Mouse (Mus musculus) stomach, embryonic 15.5 days (tissue): Measurements from ENCODE around the gene Adgrb3. TPM values are rescaled to one million over a fixed set of nuclear protein-coding genes. Genes with fewer than 3 reads are reported as not detected.

Experiments used
- ATAC-seq: fragments of 200-750 bp; cut with Nextera tagmentation; 2 replicates; pipeline ENCODE4 v1.8.0; 2017; ENCODE audit warnings: low read depth, moderate number of reproducible peaks, moderate TSS enrichment; ENCODE audit not compliant: insufficient read depth, low FRiP score
- H3K27ac ChIP-seq: fragments of 300-500 bp; sonication (generic); 2 replicates; pipeline ENCODE4 v1.5.1; 2015; ENCODE audit warnings: mild to moderate bottlenecking, inconsistent platforms
- H3K27me3 ChIP-seq: fragments of 300-500 bp; sonication (generic); replicated peaks from 2 replicates; pipeline ENCODE4 v1.6.1; 2015; ENCODE audit warnings: inconsistent platforms
- H3K36me3 ChIP-seq: fragments of 300-500 bp; sonication (generic); 2 replicates; pipeline ENCODE4 v1.6.1; 2015; ENCODE audit warnings: inconsistent platforms
- H3K4me1 ChIP-seq: fragments of 300-500 bp; sonication (generic); 2 replicates; pipeline ENCODE4 v1.6.1; 2015; ENCODE audit warnings: inconsistent platforms
- H3K4me2 ChIP-seq: fragments of 300-500 bp; sonication (generic); 2 replicates; pipeline ENCODE4 v1.6.1; 2015; ENCODE audit warnings: mild to moderate bottlenecking, inconsistent platforms
- H3K4me3 ChIP-seq: fragments of 300-500 bp; sonication (generic); replicated peaks from 2 replicates; pipeline ENCODE4 v1.5.1; 2015; ENCODE audit warnings: inconsistent platforms
- H3K9ac ChIP-seq: fragments of 300-500 bp; sonication (generic); 2 replicates; pipeline ENCODE4 v1.6.1; 2015; ENCODE audit warnings: inconsistent platforms
- H3K9me3 ChIP-seq: fragments of 300-500 bp; sonication (generic); 2 replicates; pipeline ENCODE4 v1.6.1; 2016; ENCODE audit warnings: inconsistent platforms
- WGBS: fragments of 180-500 bp; shearing (Covaris S2); methylation state at CpG from one replicate; pipeline ENCODE4 v1.1.7; 2015; 5-methylcytosine and 5-hydroxymethylcytosine counted together
- polyA plus RNA-seq: library from polyadenylated mRNA; unstranded; fragments of >200 nt; fragmentation: Nextera tagmentation; extraction: Ambion mirVana; gene quantifications from 2 replicates; pipeline ENCODE4 v1.2.1, GENCODE M21; 2015

Gene Adgrb3
- polyA plus RNA-seq, 1 experiment from 2014 or later, result 3.4 TPM

DNA sequence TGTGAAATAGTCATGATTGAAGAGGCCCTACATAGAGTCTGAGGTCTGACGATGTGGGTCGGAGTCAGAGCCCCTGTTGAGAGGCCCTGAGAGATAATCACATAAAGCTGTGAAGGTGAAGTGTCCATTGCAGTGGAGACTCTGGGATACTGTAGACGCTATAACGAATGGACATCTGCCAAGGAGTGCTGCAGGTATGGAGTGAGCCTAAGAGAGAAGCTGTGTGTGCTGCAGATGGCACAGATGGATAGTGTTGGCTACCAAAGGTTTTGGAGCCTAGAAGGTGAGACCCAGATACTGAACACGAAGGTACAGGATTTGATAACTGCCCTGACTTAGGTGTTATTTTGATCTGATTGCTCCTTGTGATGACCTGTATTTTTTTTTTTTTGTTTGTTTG lies 474.0 kb downstream of the Adgrb3 start:
- Histone ChIP-seq H3K9ac (no peak overlapping the region), H3K4me2 (no peak overlapping the region), H3K36me3 (no peaks in the 10 kb centered on the region), H3K4me1 (no peaks in the 10 kb centered on the region), H3K27ac (no peak overlapping the region), H3K9me3 (no peaks in the 10 kb centered on the region), H3K4me3 (no peak overlapping the region), H3K27me3 (no peaks in the 10 kb centered on the region)
- 88% methylated on average over 5 of the region's 5 CpGs for WGBS
- no peak for ATAC-seq

DNA sequence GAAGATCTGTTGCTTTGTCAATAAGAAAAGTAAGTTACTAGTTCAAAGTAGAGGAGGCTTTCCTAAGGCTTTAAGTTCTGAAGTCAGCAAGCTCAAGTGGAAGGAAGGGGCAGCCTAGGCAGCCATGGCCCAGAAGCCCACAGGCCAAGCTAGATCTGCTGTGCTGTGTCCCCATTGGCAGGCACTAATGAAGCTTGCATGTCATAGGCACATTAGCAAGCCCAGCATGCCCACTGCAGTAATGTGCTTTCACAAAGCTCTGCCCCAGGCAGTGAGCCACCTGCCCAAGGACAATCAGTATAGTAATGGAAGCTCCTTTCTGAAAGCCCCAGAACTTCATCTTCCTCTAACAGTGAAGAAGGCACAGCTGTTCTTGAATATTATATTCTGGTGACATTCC lies 484.6 kb downstream of the Adgrb3 start:
- H3K4me2 ChIP-seq, result no peak overlapping the region
- H3K9me3 ChIP-seq, result no peaks in the 10 kb centered on the region
- H3K4me3 ChIP-seq, result no peak overlapping the region
- H3K36me3 ChIP-seq, result no peaks in the 10 kb centered on the region
- H3K4me1 ChIP-seq, result no peaks in the 10 kb centered on the region
- ATAC-seq, result no peak
- H3K9ac ChIP-seq, result no peak overlapping the region
- H3K27ac ChIP-seq, result no peak overlapping the region
- H3K27me3 ChIP-seq, result no peaks in the 10 kb centered on the region

DNA sequence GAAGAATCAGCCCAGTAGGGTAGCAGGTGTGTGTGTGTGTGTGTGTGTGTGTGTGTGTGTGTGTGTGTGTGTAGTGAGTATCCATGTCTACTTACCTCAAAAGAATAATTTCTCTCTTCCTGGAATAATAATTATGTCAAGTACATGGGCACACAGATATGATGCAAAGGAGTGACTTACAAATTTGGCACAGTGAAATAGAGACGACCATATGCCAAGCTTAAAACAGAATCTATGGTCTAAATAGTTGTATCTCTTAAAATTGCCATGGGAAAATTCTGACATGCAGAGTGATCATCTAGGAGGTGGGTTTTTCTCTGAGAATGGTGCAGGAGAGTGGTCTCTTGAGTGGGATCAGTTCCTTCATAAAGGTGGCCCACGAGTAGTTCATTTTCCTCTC lies 504.1 kb downstream of the Adgrb3 start:
- Histone ChIP-seq H3K4me3 (no peak overlapping the region), H3K9me3 (no peaks in the 10 kb centered on the region), H3K27ac (no peak overlapping the region), H3K36me3 (no peaks in the 10 kb centered on the region), H3K9ac (no peak overlapping the region), H3K4me1 (no peaks in the 10 kb centered on the region), H3K27me3 (no peaks in the 10 kb centered on the region), H3K4me2 (no peak overlapping the region)
- ATAC-seq, result no peak
- 62% methylated on average over 2 of the region's 2 CpGs for WGBS

DNA sequence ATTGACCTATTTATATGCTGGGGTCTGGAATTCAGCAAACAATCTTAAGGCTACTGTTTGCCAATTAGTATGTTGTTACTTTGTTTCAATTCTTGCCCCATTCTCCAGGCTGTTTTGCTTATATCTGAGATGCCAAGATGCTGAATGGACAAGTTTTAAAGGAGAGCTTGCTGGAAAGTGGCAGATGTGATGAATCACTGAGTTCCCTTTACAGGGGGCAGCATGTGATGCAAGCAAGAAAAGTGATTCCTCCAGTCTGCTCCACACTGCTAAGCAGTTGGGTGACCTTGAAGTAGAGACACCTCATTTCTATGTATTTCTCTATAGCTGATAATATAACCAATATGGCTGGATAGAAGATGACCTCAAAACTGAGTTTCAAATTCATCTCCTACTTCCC lies 512.4 kb downstream of the Adgrb3 start:
- H3K27ac ChIP-seq, result no peak overlapping the region
- no peaks in the 10 kb centered on the region for H3K36me3 ChIP-seq
- no peak overlapping the region for H3K4me2 ChIP-seq
- no peaks in the 10 kb centered on the region for H3K9me3 ChIP-seq
- no peak overlapping the region for H3K9ac ChIP-seq
- no peaks in the 10 kb centered on the region for H3K27me3 ChIP-seq
- H3K4me1 ChIP-seq, result no peaks in the 10 kb centered on the region
- H3K4me3 ChIP-seq, result no peak overlapping the region
- no peak for ATAC-seq

DNA sequence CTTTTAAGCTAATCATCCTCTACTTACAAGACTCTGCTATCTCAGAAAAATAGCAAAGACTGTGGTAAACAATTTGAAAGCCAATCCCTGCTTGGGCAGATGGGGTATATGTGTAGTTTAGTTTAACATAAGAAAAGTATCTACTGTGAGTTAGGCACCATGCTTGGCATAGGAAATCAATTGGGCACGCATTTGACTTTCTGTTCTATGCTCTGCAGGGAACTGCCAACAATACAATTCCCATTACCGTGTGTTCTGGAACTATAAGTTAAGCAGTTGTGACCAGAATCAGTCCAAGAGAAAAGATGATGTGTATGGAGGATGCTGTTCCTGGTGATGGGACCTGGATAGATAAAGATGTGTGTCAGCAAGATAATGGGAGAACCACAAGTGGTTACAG lies 517.2 kb downstream of the Adgrb3 start:
- Histone ChIP-seq H3K27ac (no peak overlapping the region), H3K9ac (no peak overlapping the region), H3K36me3 (no peaks in the 10 kb centered on the region), H3K4me1 (no peaks in the 10 kb centered on the region), H3K4me2 (no peak overlapping the region), H3K27me3 (no peaks in the 10 kb centered on the region), H3K4me3 (no peak overlapping the region), H3K9me3 (no peaks in the 10 kb centered on the region)
- no peak for ATAC-seq
- 76% methylated on average over 2 of the region's 2 CpGs for WGBS

DNA sequence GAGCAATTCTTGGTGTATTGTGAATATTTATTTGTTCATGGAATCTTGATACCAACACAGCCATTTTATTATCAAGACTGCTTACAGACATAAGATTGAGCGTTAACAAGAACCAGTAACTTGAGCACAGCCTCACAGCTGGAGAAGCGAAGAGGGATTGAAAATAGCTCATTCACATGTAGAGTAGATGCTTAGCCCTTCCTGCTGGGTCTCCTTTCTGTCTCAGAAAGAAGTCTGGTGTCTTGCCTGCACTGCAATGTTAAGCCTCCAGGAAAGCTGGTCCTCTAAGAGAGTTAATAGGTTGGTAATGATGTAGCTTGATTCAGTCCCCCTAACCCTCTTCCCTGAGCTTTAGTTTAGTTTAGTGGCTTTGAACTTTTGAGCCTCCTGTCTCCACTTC lies 519.4 kb downstream of the Adgrb3 start:
- no peaks in the 10 kb centered on the region for H3K27me3 ChIP-seq
- no peak overlapping the region for H3K4me3 ChIP-seq
- WGBS, result 47% methylated on average over 2 of the region's 2 CpGs
- H3K9ac ChIP-seq, result no peak overlapping the region
- H3K27ac ChIP-seq, result no peak overlapping the region
- H3K4me2 ChIP-seq, result no peak overlapping the region
- H3K9me3 ChIP-seq, result no peaks in the 10 kb centered on the region
- ATAC-seq, result no peak
- H3K36me3 ChIP-seq, result no peaks in the 10 kb centered on the region
- no peaks in the 10 kb centered on the region for H3K4me1 ChIP-seq

DNA sequence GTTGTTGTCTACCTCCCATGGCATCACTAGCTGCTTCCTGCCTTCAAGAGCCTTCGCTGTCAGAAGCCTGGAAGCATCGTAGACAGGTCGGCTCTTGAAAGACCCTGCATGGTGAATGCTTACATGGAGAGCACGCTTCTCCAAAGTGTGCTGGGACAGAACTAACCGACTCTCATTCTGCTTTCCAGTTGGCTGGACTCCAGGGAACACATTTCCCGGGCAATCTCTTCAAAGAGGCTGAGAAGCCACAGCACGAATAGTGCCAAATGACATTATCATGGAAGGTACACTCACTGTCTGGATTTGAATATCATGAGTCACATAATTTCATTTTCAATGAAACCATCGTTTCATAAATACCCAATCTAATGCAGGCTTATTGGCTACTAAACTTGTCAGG lies 548.0 kb downstream of the Adgrb3 start:
- Histone ChIP-seq H3K27me3 (no peaks in the 10 kb centered on the region), H3K4me2 (no peak overlapping the region), H3K9ac (no peak overlapping the region), H3K4me1 (no peaks in the 10 kb centered on the region), H3K27ac (no peak overlapping the region), H3K9me3 (no peaks in the 10 kb centered on the region), H3K4me3 (no peak overlapping the region), H3K36me3 (no peaks in the 10 kb centered on the region)
- no peak for ATAC-seq
- 73% methylated on average over 8 of the region's 8 CpGs for WGBS

DNA sequence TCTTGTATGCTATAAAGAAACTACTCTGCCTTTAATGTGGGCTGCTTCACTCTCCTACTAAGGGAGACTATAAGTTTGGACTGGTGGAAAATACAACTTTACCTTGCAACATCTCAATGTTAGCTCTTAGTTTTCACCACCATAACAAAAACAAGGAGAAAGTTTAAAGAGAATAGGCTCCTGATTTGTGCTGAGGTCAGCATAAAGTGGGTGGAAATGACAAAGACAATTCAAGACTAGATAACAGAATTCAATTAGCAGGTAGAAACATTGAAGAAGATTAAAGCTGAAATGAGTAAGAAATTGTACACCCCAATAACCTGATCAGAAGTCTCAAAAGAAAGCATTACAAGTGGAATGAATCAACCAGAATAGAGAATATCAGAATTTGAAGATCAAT lies 578.9 kb downstream of the Adgrb3 start:
- H3K36me3 ChIP-seq, result no peaks in the 10 kb centered on the region
- H3K4me3 ChIP-seq, result no peak overlapping the region
- ATAC-seq, result no peak

DNA sequence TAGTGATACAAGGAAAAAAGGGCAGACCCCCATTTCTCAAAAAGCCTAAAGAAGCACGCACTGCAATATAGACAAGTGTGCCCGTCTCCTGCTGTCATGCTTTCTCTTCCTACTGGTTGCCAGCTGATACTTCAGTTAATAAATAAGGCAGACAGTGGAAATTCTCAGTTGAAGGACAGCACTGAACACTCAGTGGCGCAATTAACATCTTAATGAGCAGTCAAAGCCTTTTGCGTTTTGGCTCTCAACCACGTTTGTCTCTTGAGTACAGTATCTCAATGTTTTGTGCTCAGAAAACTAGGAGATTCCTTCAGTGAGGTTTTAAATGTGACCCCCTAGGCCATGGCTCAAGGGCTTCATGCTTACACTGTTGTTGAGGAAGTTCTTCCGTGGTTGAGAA lies 587.1 kb downstream of the Adgrb3 start:
- ATAC-seq, result no peak
- H3K27me3 ChIP-seq, result no peaks in the 10 kb centered on the region
- 79% methylated on average over 6 of the region's 6 CpGs for WGBS

More for the DNA sequence above, 578.9 kb downstream of the Adgrb3 start:
- no peaks in the 10 kb centered on the region for H3K27me3 ChIP-seq
- no peak overlapping the region for H3K4me2 ChIP-seq
- H3K4me1 ChIP-seq, result no peaks in the 10 kb centered on the region
- H3K9ac ChIP-seq, result no peak overlapping the region
- H3K27ac ChIP-seq, result no peak overlapping the region
- no peaks in the 10 kb centered on the region for H3K9me3 ChIP-seq

DNA sequence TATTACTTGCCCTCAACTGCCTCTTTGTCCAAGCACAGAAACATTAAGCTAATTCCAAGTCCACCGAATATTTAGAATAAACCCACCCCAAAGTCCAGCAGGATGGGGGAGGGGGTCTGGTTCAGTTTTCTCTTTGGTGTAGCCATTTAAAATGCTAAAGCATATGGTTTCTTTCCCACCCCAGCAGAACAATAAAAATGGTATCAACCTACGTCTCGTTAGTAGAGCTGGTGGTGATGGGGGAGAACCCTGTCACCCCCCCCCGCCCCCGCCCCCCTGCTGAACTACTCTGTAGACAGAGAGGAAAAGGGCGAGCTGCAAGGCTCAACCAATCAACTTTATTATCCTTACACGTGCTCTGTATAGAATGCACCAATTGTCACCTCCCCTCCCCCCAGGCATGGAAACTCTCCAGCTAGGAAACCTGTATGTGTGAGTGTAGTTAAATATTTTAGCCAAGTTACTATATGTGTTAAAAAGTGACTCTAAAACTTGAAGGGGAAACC lies 600.2 kb downstream of the Adgrb3 start:
- Histone ChIP-seq H3K9ac (no peak overlapping the region), H3K4me3 (no peak overlapping the region), H3K4me2 (no peak overlapping the region), H3K4me1 (no peaks in the 10 kb centered on the region), H3K9me3 (no peaks in the 10 kb centered on the region), H3K27me3 (no peaks in the 10 kb centered on the region), H3K36me3 (no peaks in the 10 kb centered on the region), H3K27ac (no peak overlapping the region)
- no peak for ATAC-seq
- 34% methylated on average over 7 of the region's 7 CpGs for WGBS

More for the DNA sequence above, 587.1 kb downstream of the Adgrb3 start:
- no peaks in the 10 kb centered on the region for H3K36me3 ChIP-seq
- no peak overlapping the region for H3K9ac ChIP-seq
- no peak overlapping the region for H3K4me3 ChIP-seq
- H3K4me2 ChIP-seq, result no peak overlapping the region
- H3K4me1 ChIP-seq, result no peaks in the 10 kb centered on the region
- no peaks in the 10 kb centered on the region for H3K9me3 ChIP-seq
- no peak overlapping the region for H3K27ac ChIP-seq

DNA sequence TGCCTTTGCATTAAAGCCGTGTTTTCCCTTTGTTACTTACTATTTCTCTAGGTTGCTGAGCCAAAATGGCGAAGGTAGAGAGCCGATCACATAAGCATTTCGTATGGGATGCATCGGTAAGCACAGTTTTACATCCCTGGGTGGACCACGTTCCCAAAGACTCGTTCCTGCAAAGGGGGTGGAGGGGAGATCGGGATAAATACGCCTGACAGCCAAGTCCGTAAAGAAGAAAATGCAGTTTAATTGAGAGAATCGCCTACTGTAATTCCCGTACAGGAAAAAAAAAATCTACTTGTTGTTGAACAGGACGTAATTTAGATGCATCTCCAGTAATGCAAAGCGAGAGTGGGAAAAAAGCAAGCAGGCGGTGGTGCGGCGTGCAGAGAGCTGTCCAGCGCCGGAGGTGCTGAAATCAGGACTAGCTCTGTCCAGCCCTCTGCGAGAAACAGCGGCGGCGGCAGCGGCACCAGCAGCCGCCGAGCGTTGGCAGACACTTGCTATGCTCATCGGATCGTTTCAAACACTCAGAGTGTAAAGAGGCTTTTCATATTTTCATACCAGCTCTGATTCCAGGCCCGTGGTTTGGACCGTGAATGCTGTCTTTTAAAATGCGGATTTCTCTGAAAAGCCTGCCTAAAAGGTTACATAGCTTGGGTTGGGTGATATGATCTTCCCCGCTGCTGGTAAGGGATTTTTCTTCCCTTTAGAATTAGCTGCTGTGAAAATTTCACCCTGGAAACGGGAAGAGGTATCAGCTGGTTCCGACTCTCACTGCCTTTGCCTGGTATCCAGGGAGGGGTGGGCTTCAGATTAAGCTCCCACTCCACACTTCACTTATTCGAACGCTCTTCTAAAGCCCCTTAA lies 600.9 kb downstream of the Adgrb3 start:
- Histone ChIP-seq H3K4me2 (peak overlapping the region; percentile 45), H3K9me3 (no peaks in the 10 kb centered on the region), H3K27me3 (no peaks in the 10 kb centered on the region), H3K9ac (no peak overlapping the region), H3K27ac (no peak overlapping the region), H3K36me3 (no peaks in the 10 kb centered on the region), H3K4me3 (no peak overlapping the region; the same call in 1 of the 2 replicates), H3K4me1 (no peaks in the 10 kb centered on the region)
- ATAC-seq, result peak; percentile 53; the same call in 1 of the 2 replicates
- WGBS, result 6% methylated on average over 37 of the region's 37 CpGs

DNA sequence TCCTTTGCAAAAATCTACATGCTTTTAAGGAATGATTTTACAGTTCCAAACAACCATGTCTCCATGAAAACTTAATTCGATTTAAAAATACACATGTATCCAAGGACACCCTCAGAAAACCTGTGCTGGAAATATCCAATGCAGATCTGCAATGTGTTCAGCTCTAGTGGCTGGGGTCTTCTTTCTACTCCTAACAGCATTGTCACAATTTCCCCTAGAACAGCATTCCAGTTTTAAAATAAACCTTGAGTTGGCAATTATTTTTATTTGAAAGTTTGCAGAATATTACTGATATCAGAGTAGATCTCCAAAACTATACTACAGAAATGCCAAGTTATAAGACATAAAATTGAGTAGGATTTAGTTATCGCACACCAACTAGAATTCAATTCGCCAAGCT lies 601.6 kb downstream of the Adgrb3 start:
- no peak overlapping the region for H3K4me3 ChIP-seq
- H3K4me1 ChIP-seq, result no peaks in the 10 kb centered on the region
- no peaks in the 10 kb centered on the region for H3K9me3 ChIP-seq
- no peak overlapping the region for H3K9ac ChIP-seq
- no peak overlapping the region for H3K4me2 ChIP-seq
- ATAC-seq, result no peak
- no peak overlapping the region for H3K27ac ChIP-seq
- H3K36me3 ChIP-seq, result no peaks in the 10 kb centered on the region
- WGBS, result 46% methylated on average over 3 of the region's 3 CpGs
- no peaks in the 10 kb centered on the region for H3K27me3 ChIP-seq

DNA sequence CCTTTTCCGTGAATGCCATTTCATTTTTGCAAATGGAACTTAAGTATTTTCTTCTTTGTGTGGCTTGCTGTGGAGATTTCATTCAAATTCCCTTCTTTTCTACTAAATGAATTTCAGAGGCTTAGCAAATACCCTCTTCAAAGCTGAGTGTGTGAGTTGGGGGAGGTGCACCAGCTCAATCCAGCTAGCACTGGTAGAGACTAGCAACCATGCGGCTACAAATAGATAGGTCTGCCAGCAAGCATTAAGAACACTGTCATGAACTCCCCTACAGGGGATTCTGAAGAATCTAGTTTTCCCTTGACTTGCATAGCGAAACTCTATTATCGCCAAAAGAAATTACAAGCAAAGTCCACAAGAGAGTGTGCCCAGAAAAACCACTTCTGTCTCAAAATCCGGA lies 624.9 kb downstream of the Adgrb3 start:
- H3K27ac ChIP-seq, result no peak overlapping the region
- H3K9ac ChIP-seq, result no peak overlapping the region
- no peaks in the 10 kb centered on the region for H3K4me1 ChIP-seq
- no peaks in the 10 kb centered on the region for H3K36me3 ChIP-seq
- ATAC-seq, result no peak
- WGBS, result 49% methylated on average over 5 of the region's 5 CpGs
- H3K9me3 ChIP-seq, result no peaks in the 10 kb centered on the region
- H3K4me2 ChIP-seq, result no peak overlapping the region
- no peaks in the 10 kb centered on the region for H3K27me3 ChIP-seq
- H3K4me3 ChIP-seq, result no peak overlapping the region
